Mouse (Mus musculus): ENCODE measurements around the gene Fxyd4.
A peak's percentile ranks its signal among the peaks of the same experiment; 100 is the strongest.

The Fxyd4 gene

DNA sequence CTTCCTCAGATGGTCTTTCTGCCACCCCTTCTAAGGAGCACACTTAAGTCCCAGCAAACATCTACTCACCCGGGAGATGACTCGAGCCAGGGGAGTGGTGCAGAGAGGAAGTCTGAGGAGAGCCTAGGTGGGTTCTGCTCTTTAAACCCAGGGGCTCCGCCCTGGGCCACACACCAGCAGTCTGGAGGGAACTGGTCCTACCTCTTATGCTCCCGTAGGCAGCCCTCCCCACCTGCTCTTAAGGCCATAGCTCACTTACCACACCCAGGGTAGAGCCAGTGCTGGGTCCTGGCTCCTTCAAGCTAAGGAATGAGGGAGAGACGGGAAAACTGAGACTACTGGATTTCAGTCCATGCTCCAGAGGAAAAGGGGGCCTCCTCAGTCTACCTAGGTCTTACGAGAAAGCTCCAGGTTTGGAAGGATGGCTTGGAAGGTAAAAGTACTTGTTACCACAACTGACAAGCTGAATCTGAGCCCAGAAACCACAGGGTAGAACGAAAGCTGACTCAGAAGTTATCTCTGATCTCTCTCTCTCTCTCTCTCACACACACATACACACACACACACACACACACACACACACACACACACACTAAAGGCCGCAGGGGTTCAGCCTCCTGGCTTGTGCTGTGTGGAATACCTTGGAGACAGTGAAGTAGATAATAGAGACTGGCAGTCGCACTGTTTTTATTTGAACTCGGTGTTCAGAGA, at the start of gene Fxyd4:
TSS of gene Fxyd4 (minus strand) at position 471 of the 711 bp plus-strand sequence.
- DNase-seq, result peak in 1 of 2 experiments; percentile 32

DNA sequence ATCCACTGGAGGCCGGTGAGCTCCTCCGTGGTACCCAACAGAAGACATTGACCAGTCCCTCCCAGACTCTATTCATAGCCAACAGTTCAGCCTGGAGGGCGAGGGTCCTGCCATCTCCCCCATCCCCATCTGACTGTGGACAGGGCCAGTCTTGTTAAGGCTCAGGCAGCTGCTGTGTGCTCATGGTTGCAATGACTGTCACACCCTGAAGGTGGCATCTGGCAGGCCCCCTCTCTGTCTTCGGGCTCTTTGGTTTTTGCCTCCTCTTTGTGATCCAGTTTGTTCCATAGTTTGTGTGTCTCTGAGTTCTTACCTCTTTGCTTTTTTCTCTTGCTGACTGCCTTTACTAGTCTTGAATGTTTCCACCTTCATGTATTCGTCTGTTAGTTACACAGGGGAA, 49.7 kb upstream of the Fxyd4 start:
- DNase-seq, result no peak

DNA sequence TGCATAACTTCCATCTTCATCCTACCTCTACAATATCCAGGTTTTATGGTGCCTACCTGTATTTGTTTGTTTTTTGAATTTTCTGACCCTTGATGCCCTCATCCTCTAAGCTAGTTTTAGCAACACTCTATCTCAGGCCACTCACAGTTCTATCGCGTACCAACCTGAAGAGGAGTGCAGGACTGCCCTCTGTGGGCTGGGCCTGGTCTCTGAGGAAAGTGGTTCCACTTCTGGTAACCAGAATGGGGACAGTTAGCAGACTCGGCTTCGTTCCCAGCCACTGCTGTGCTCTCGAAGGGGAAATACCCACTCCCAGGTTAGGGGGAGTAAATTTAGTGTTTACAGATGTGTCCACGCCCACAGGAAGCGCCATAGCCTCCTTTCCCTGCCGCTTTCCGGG, 29.2 kb upstream of the Fxyd4 start:
- DNase-seq, result no peak

DNA sequence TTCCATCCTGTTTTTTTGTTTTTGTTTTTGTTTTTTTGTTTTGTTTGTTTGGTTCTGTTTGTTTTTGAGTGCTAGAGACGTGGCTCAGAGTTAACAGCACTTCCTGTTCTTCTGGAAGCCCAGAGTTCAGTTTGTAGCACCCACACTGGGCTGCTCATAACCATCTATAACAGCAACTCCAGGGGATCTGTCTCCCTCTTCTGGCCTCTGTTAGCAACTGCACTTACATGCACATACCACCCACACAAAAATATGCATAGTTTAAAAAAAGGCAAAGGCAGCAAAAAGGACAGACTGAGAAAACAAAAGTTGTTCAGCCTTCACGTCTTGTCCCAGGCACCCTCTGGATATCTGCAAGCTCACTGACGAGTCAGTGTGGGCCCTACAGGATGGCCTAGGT, 25.7 kb upstream of the Fxyd4 start:
- no peak for DNase-seq

GRCm38 (mm10) chr6:117956851-117957501, 19.5 kb upstream of the Fxyd4 start:
- peak in 1 of 2 experiments; percentile 6 for DNase-seq

DNA sequence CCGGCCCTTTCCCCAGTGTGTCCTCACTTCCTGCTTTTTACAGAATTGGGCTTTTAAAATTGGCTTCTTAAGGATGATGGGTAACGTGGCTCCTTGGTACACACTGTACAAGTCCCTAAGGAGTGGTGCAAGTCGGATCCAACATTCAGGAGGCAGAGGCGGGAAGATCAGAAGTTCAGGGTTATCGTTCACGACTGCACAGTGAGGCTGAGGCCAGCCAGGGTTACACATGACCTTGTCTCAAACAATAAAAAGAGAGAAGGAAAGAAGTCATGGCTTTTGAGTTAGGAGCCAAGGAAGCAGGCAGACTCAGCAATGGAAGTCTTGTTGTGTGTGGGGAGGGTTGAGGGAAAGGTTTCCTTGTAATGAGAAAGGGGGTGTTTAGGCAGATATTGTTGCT, 18.7 kb upstream of the Fxyd4 start:
- no peak for DNase-seq

DNA sequence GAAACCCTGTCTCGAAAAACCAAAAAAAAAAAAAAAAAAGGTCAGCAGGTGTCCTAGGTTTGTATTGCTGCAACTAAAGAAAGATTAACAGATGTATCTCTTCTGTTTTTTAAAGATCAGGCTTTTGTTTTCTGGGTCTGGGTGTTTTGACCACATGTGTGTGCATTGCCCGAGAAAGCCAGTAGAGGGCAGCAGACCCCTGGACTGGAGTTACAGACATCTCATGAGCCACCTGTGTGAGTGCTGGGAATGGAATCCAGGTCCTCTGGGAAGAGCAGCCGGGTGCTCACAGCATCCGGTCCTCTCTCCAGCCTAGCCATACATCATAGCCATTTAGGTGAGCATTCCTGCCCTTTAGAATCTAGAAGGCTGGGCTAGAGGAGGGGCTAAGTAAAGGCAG, 14.8 kb upstream of the Fxyd4 start:
- DNase-seq, result no peak

- no peak for DNase-seq
Measured at GRCm38 (mm10) chr6:117943899-117944298, 6.4 kb upstream of the Fxyd4 start.

GRCm38 (mm10) chr6:117942769-117943168, 5.3 kb upstream of the Fxyd4 start:
- no peak for DNase-seq

DNA sequence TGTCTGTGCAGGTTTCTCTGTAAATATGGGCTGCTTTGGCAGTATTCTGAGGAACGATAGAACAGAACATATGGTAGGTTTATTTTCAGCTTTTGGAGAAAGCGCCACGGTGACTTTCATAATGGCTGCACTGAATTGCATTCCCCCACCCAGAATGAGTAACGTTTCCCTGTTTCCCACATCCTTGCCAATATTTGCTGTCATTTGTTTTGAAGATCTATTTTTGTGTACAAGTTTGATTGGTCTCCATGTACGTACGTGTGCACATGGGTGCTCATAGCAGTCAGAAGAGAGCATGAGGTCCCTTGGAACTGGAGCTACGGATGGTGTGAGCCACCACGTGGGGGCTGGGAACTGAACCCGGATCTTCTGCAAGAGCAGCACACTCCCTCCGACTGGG, 1.5 kb upstream of the Fxyd4 start:
- no peak for DNase-seq

DNA sequence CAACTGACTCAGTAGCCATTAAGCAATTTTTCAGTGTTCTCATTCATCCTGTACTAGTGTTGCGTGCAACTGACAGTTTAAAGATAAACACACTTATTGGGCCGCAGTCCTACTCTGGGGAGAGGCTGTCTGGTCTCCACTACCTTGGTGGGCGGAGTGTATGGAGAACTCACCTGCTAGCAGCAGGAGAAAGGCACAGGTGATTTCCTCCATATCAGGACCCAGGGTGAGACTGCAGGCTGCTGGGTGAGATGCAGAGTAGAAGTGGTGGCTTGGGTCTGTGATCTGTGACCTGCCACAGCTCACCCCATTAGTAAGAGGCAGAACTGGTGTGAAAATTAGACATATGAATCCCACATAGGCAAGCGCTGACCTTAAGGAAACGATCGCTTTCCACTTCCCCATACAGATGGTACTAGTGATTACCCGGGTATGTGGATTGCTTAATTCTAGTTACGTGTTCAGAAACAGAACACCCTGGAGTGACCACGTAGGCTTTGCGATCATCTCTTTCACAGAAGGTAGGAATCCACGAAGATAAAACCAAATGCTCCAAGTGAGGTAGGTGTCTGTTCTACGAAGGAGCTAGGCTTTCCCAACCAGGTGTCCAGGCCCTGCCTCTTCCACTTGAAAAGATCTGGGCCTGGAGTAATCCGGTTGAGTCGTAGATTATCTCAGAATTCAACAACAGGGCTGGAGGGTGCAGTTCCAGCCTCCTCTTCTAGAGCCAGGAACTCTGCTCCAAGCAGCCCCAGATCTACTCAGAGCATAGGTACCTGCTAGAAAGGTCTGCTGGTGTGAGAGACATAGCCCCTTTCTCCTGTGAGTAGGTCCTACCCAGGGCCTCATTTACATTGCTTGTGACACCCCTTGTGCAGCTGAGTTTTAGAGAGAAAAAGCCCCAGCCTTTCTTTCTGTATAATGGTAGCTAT, 1.5 kb downstream of the Fxyd4 start:
- DNase-seq, result no peak

DNA sequence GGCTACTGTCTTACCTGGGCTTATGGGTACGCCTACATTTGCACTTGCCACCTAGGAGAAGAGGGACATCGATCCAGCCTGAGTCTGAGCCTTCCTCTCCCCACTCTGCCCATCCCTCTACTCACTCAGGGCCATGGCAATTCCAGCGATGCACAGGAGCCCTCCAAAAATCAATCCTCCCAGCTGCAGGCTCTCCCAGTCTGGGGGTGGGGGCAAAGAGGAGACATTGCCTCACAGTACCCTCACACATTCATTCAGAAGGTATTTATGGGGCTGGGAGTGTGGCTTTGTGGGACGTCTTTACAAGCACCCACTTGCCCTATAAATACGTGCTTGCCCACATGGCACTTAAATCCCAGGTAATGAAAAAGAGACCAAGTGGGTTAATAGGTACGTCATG, 3.2 kb downstream of the Fxyd4 start:
- DNase-seq, result no peak

DNA sequence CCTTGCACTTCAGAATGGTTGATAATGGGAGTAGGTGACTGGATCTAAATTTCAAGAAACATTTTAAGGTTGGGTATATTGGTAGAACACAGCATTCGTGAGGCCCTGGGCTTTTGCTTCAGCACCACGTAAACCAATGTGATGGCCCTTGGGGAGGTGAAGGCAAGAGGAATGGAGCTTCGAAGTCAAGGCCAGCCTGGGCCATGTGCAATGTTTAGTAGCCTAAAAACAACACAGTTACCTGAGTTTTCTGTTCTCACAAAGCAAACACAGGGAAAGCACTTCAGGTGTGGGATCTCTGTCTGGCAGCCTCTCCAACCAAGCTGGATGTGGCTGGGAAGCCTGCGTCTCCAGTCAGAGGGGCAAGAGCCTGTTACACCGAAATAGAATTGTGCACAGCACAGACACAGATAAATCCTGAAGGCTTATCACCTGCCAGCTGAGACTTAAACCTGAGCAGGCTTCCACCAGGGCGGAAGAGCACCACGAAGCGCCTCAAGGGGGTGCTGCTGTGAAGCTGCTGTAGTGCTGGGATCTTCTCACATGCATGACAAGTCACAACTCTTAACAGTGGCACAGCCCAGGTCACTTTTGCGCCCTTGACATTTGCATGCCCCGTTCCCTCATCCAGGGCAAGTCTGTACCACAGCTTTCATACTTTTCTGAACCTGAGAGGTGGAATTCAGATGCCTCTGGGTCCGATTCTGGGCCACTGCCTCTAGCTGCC, 5.0 kb downstream of the Fxyd4 start:
- DNase-seq, result peak in 1 of 2 experiments; percentile 42

GRCm38 (mm10) chr6:117929945-117930655, 7.4 kb downstream of the Fxyd4 start:
- DNase-seq, result no peak

GRCm38 (mm10) chr6:117928746-117929145, 8.7 kb downstream of the Fxyd4 start:
- DNase-seq, result no peak

- no peak for DNase-seq
Measured at GRCm38 (mm10) chr6:117927955-117928354, 9.5 kb downstream of the Fxyd4 start.

DNA sequence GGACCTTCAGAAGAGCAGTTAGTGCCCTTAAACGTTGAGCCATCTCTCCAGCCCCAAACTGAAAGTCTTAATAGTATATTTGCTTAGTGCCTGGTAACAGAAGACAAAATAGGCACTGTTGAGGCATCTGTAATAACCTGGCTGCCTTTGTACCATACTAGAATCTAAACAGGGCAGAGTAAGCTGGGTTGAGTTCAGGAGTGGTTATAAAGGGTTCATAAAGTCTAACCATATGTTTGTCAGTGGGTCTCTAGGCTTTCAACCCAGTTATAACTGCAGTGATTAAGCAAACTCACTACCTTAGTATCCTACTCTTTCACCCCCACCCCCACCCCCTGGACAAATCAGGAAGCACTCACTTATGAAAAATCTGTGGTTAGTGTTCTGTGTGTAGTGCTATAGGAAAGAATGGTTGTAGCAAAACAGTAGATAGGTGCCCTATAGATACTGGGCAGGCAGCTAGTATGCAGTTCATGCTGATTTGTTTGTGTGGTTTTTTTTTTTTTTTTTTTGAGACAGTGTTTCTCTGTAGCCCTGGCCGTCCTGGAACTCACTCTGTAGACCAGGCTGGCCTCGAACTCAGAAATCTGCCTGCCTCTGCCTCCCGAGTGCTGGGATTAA, 10.5 kb downstream of the Fxyd4 start:
- no peak for DNase-seq

DNA sequence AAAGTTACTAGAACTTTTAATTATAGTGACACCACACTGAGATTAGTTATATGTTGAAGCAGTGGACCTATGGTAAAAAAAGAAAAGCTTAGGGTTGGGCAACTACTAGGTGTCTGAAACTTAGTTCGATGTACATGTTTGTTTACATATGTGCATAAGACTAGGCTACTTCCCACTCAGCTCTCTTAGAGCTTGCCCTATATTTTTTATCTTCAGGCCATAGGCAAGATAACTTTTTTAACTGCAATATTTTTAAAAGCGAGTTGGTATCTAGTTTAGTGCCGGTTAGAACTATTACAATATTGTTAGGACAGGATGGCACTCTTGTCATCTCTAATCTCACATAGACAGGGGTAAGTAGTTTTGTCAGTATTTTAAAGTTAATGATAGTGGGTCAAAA, 15.5 kb downstream of the Fxyd4 start:
- DNase-seq, result no peak

GRCm38 (mm10) chr6:117920659-117921640, 16.5 kb downstream of the Fxyd4 start:
- DNase-seq, result peak; percentile 75 to 77

- peak in 1 of 2 experiments; percentile 36 for DNase-seq
Measured at GRCm38 (mm10) chr6:117918043-117918442, 19.4 kb downstream of the Fxyd4 start.
